Mouse (Mus musculus): ENCODE data around the gene Tcp11x2. TPM values are rescaled to one million over a fixed set of nuclear protein-coding genes. Genes with fewer than 3 reads are reported as not detected.
A peak's percentile ranks its signal among the peaks of the same experiment; 100 is the strongest.

Gene Tcp11x2
- not detected in 2 replicates for polyA plus RNA-seq (2014; fragmentation: Nextera tagmentation; extraction: Ambion mirVana)

DNA sequence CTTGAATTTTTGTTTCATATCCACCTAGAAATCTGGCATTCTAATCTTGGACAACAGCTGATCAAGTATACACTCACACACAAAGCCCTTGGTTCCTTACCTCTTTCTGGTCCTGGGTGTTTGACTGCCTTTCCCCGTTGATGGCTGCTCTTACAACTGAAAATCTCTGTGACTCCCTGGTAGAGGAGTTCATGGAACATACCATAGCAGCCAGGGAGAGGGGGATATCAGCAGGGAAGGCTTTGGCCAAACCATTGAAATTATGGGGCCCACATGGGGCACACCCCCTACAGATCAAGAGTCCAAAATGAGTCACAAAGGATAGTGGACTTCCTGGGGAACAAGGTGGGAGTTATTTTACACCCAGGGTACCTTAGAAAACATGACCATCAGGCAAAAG is at the start of gene Tcp11x2:
Gene Tcp11x2, minus strand, starts transcription at position 158 of the 400 bp plus-strand sequence.
- Histone ChIP-seq H3K27me3 (ENCODE audit: control insufficient read depth, insufficient read depth, low read length) (no peaks in the 10 kb centered on the region), H3K36me3 (ENCODE audit: control insufficient read depth, insufficient read depth, low read length) (no peaks in the 10 kb centered on the region), H3K4me3 (ENCODE audit: low read depth, low read length) (no peak within 1 kb of the TSS), H3K4me1 (ENCODE audit: control insufficient read depth, insufficient read depth, low read length) (no peaks in the 10 kb centered on the region), H3K27ac (ENCODE audit: low read depth, low read length) (no peak within 1 kb of the TSS), H3K9me3 (ENCODE audit: control insufficient read depth, low read length) (no peaks in the 10 kb centered on the region), H3K9ac (replicated peaks; ENCODE audit: low read depth, low read length) (no peak within 1 kb of the TSS), H3K4me2 (ENCODE audit: low read depth, low read length) (no peak within 1 kb of the TSS)
- WGBS: 64% methylated on average over 1 of the region's 1 CpGs
- ATAC-seq (ENCODE audit: low read depth): no peak

DNA sequence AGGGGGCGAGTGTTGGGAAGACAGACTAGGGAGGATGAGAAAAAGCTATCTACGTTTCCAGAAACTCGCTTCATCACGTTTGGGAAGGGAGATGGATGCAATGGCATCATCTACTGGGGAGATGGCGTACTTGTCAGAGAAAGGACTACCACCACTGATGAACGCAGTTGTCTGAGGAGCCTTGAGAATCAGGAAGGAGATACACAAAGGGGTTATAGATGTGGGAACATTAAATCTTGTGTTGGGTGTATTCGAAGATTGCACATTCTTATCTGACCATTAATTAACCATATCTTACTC is 49.4 kb upstream of the Tcp11x2 start:
- peak; percentile 50; the same call in 1 of the 2 replicates for ATAC-seq (ENCODE audit: low read depth)
- no peaks in the 10 kb centered on the region for H3K9me3 ChIP-seq (ENCODE audit: control insufficient read depth, low read length)
- peak overlapping the region; percentile 62 for H3K9ac ChIP-seq (replicated peaks; ENCODE audit: low read depth, low read length)
- H3K27me3 ChIP-seq (ENCODE audit: control insufficient read depth, insufficient read depth, low read length): no peaks in the 10 kb centered on the region
- WGBS: 28% methylated on average over 7 of the region's 7 CpGs
- no peaks in the 10 kb centered on the region for H3K36me3 ChIP-seq (ENCODE audit: control insufficient read depth, insufficient read depth, low read length)
- 0 out of 2 replicates have a peak, but pooled peaks cover 4% of the 10 kb centered on the region for H3K4me1 ChIP-seq (ENCODE audit: control insufficient read depth, insufficient read depth, low read length)
- peak overlapping the region; percentile 86 for H3K27ac ChIP-seq (ENCODE audit: low read depth, low read length)
- peak overlapping the region; percentile 47 for H3K4me2 ChIP-seq (ENCODE audit: low read depth, low read length)
- peak overlapping the region; percentile 54 for H3K4me3 ChIP-seq (ENCODE audit: low read depth, low read length)

DNA sequence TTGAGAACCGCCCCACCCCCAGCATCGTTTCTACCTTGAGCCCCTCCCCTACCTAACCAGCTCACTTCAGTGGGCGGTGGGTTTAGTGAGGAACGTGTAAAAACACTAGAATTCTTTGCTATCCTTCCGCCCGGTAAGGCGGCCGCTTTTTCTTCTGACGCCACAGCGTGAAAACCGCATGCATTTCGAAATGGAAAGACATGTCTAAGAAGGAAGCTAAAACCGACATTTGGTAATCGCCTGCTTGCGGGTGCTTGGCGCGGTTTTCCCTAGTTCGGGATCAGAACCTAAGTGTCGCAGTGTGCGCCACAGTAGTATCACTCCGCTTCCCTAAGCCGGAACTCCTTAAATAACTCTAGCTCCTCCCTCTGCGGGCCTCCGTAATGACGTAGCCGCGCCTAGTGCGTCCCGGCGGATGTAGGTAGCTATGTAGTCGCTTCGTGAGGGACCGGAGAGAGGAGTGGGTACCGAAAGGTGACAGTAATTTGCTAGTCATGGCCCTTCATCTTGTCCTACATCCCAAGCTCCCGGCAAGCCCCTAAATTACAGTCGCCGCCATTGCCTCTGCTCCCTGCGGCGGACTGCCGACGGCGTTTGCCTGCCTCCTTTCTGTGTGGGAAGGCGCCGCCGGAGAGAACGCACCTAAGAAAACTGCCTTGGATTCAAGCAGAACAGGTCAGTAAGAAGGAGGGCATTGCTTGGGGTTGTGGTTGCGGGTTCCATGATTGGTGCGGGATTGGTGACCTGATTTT is 48.9 kb upstream of the Tcp11x2 start, which contains the start of the genes Armcx5 and Gprasp1:
Gene Armcx5, plus strand, starts transcription at position 430 of the 752 bp plus-strand sequence.
Gene Gprasp1, plus strand, starts transcription at position 430 of the 752 bp plus-strand sequence.
- H3K4me3 ChIP-seq (ENCODE audit: low read depth, low read length): peak within 1 kb of the TSS; percentile 54
- WGBS: 13% methylated on average over 48 of the region's 48 CpGs
- H3K4me2 ChIP-seq (ENCODE audit: low read depth, low read length): peak within 1 kb of the TSS; percentile 47
- no peaks in the 10 kb centered on the region for H3K36me3 ChIP-seq (ENCODE audit: control insufficient read depth, insufficient read depth, low read length)
- H3K9me3 ChIP-seq (ENCODE audit: control insufficient read depth, low read length): no peaks in the 10 kb centered on the region
- peak within 1 kb of the TSS; percentile 62 for H3K9ac ChIP-seq (replicated peaks; ENCODE audit: low read depth, low read length)
- peak within 1 kb of the TSS; percentile 86 for H3K27ac ChIP-seq (ENCODE audit: low read depth, low read length)
- 0 out of 2 replicates have a peak, but pooled peaks cover 4% of the 10 kb centered on the region for H3K4me1 ChIP-seq (ENCODE audit: control insufficient read depth, insufficient read depth, low read length)
- peak; percentile 99 for ATAC-seq (ENCODE audit: low read depth)
- no peaks in the 10 kb centered on the region for H3K27me3 ChIP-seq (ENCODE audit: control insufficient read depth, insufficient read depth, low read length)

DNA sequence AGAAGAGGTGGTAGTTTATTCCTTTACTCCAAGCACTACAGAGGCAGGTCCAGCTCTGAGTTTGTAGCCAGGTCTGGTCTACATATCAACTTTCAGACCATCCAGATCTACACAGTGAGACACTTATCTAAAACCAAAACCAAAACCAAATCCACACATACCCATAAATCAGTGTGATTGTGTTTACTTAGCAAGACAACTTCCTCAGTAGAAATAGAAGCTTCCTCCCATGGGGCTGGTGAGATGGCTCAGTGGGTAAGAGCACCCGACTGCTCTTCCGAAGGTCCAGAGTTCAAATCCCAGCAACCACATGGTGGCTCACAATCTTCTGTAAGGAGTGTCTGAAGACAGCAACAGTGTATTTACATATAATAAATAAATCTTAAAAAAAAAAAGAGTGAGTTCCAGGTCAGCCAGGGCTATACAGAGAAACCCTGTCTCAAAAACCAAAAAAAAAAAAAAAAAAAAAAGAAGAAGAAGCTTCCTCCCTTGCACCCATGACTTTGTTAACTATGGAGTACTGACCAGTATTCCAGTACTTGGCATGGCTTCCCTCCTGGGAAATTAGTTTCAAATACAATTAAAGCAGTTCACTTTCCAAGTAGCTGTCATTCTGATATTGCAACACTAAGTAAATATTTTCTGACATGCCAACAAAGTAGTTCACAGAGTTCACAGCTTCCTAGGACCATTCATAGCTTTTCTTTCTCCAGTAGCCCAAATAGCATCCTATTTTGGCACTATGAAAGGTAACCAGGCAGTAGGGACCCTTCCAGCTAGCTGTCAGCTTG is 45.3 kb upstream of the Tcp11x2 start:
- Histone ChIP-seq H3K9me3 (ENCODE audit: control insufficient read depth, low read length) (no peaks in the 10 kb centered on the region), H3K4me2 (ENCODE audit: low read depth, low read length) (no peak overlapping the region), H3K27me3 (ENCODE audit: control insufficient read depth, insufficient read depth, low read length) (no peaks in the 10 kb centered on the region), H3K9ac (replicated peaks; ENCODE audit: low read depth, low read length) (no peak overlapping the region), H3K4me3 (ENCODE audit: low read depth, low read length) (no peak overlapping the region), H3K27ac (ENCODE audit: low read depth, low read length) (no peak overlapping the region), H3K4me1 (ENCODE audit: control insufficient read depth, insufficient read depth, low read length) (0 out of 2 replicates have a peak, but pooled peaks cover 4% of the 10 kb centered on the region), H3K36me3 (ENCODE audit: control insufficient read depth, insufficient read depth, low read length) (no peaks in the 10 kb centered on the region)
- ATAC-seq (ENCODE audit: low read depth): no peak
- 93% methylated on average over 2 of the region's 2 CpGs for WGBS

DNA sequence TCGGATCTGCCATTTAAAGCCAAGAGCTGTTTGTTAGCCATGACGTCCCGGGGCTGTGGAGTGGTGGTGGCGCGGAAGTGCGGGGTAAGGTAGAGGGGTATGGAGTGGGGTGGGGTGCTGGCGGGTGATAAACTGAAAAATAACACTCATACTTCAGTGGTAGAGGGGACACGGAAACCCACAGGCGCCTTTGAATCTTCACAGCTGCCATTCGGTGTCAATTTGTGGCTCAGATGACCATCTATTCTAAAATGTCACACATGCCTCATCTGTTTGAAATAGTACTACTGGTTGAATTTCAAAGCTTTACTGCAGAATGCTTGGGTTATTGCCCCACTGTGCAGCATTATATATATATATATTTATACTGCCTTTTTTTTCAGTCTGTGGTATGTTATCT is 31.6 kb upstream of the Tcp11x2 start, which contains the start of gene Tmsb15a:
Gene Tmsb15a, minus strand, starts transcription at position 101 of the 400 bp plus-strand sequence.
- no peak for ATAC-seq (ENCODE audit: low read depth)
- no peaks in the 10 kb centered on the region for H3K27me3 ChIP-seq (ENCODE audit: control insufficient read depth, insufficient read depth, low read length)
- no peak within 1 kb of the TSS for H3K9ac ChIP-seq (replicated peaks; ENCODE audit: low read depth, low read length)
- H3K27ac ChIP-seq (ENCODE audit: low read depth, low read length): no peak within 1 kb of the TSS
- H3K4me3 ChIP-seq (ENCODE audit: low read depth, low read length): no peak within 1 kb of the TSS
- 91% methylated on average over 10 of the region's 10 CpGs for WGBS
- no peak within 1 kb of the TSS for H3K4me2 ChIP-seq (ENCODE audit: low read depth, low read length)
- H3K4me1 ChIP-seq (ENCODE audit: control insufficient read depth, insufficient read depth, low read length): no peaks in the 10 kb centered on the region
- no peaks in the 10 kb centered on the region for H3K36me3 ChIP-seq (ENCODE audit: control insufficient read depth, insufficient read depth, low read length)
- no peaks in the 10 kb centered on the region for H3K9me3 ChIP-seq (ENCODE audit: control insufficient read depth, low read length)

DNA sequence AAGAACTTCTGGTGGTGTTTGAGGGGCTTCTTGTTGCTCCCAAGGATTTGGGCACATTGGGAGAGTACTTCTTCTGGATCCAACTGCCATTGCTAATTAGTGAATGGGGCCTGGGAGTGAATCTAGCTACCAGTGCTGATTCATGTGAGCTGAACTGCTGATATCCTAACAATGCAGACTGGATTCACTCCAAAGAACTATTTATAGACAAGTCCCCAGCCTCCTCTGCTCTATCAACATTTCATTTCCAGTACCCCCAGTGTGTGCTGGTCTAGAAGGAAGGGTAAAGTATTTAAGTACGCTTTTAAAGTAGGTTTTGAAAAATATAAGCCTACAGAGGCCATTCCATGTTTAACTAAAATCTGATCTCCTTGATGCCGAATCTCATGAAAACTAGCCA is 19.3 kb upstream of the Tcp11x2 start:
- Histone ChIP-seq H3K4me3 (ENCODE audit: low read depth, low read length) (no peak overlapping the region), H3K9ac (replicated peaks; ENCODE audit: low read depth, low read length) (no peak overlapping the region), H3K36me3 (ENCODE audit: control insufficient read depth, insufficient read depth, low read length) (no peaks in the 10 kb centered on the region), H3K4me2 (ENCODE audit: low read depth, low read length) (no peak overlapping the region), H3K27ac (ENCODE audit: low read depth, low read length) (no peak overlapping the region), H3K9me3 (ENCODE audit: control insufficient read depth, low read length) (no peaks in the 10 kb centered on the region), H3K4me1 (ENCODE audit: control insufficient read depth, insufficient read depth, low read length) (no peaks in the 10 kb centered on the region), H3K27me3 (ENCODE audit: control insufficient read depth, insufficient read depth, low read length) (no peaks in the 10 kb centered on the region)
- WGBS: 80% methylated on average over 2 of the region's 2 CpGs
- ATAC-seq (ENCODE audit: low read depth): no peak

DNA sequence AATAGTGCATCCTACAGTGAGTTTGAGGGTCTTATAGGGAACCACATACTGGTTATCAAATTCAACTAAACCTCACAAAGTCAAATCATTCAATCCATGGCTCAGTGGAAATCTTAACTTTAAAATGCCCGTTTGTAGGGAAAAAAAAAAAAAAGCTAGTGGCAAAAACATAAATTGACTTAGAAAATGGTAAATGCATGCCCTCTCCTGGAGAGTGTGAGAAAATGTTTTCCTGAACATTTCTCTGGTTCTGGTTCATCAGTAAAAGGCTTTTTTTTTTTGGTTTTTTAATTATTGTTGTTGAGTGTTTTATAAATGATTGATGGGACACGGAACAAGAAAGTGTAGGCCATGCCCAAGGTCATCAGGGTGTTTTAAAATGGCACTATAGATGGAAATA is 10.8 kb upstream of the Tcp11x2 start:
- 38% methylated on average over 2 of the region's 2 CpGs for whole genome bisulfite sequencing
- no peaks in the 10 kb centered on the region for H3K27me3 ChIP-seq (ENCODE audit: control insufficient read depth, insufficient read depth, low read length)
- no peak for ATAC-seq (ENCODE audit: low read depth)
- H3K4me1 ChIP-seq (ENCODE audit: control insufficient read depth, insufficient read depth, low read length): no peaks in the 10 kb centered on the region
- H3K4me3 ChIP-seq (ENCODE audit: low read depth, low read length): no peak overlapping the region
- H3K27ac ChIP-seq (ENCODE audit: low read depth, low read length): no peak overlapping the region
- no peaks in the 10 kb centered on the region for H3K9me3 ChIP-seq (ENCODE audit: control insufficient read depth, low read length)
- H3K36me3 ChIP-seq (ENCODE audit: control insufficient read depth, insufficient read depth, low read length): no peaks in the 10 kb centered on the region
- no peak overlapping the region for H3K4me2 ChIP-seq (ENCODE audit: low read depth, low read length)
- H3K9ac ChIP-seq (replicated peaks; ENCODE audit: low read depth, low read length): no peak overlapping the region

DNA sequence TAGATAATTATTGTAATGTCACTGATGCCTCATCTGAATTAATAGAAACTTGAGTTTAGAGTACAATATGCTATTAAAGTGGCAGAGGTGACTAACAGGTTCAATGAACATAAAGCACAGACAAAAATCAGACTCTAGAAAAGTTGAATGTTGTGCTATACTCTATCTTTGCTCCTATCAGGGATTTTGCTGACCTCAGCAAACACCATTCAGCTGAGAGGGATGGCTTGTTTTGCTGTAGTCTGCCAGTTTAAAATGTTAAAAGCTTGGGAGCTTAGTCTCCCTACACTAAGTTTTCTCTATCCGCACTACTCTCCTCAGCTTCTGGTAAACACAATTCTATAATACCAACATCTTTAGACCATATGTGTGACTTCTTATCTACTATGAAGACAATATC is 9.5 kb upstream of the Tcp11x2 start:
- WGBS: 97% methylated on average over 1 of the region's 1 CpGs
- Histone ChIP-seq H3K4me2 (ENCODE audit: low read depth, low read length) (no peak overlapping the region), H3K36me3 (ENCODE audit: control insufficient read depth, insufficient read depth, low read length) (no peaks in the 10 kb centered on the region), H3K4me1 (ENCODE audit: control insufficient read depth, insufficient read depth, low read length) (no peaks in the 10 kb centered on the region), H3K9ac (replicated peaks; ENCODE audit: low read depth, low read length) (no peak overlapping the region), H3K4me3 (ENCODE audit: low read depth, low read length) (no peak overlapping the region), H3K27me3 (ENCODE audit: control insufficient read depth, insufficient read depth, low read length) (no peaks in the 10 kb centered on the region), H3K9me3 (ENCODE audit: control insufficient read depth, low read length) (no peaks in the 10 kb centered on the region), H3K27ac (ENCODE audit: low read depth, low read length) (no peak overlapping the region)
- no peak for ATAC-seq (ENCODE audit: low read depth)

DNA sequence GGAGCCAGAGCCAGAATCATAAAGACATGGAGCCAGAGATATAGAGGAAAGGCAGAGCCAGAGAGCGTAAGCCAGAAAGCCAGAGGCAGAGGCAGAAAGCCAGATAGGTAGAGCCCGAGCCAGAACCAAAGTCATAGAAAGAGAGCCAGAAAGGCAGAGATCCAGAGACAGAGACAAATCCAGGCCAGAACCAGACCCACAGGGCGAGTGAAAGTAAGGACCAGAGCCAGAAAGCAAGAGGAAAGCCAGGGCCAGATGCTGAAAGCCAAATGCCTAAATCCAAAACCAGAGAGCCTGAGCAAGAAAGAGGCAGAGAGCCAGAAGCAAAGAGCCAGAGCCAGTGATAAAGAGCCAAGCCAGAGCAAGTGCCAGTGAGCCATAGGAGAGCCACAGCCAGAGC is 5.8 kb downstream of the Tcp11x2 start:
- no peaks in the 10 kb centered on the region for H3K9me3 ChIP-seq (ENCODE audit: control insufficient read depth, low read length)
- H3K4me2 ChIP-seq (ENCODE audit: low read depth, low read length): no peak overlapping the region
- 90% methylated on average over 3 of the region's 3 CpGs for WGBS

More for the DNA sequence above, 5.8 kb downstream of the Tcp11x2 start:
- Histone ChIP-seq H3K27me3 (ENCODE audit: control insufficient read depth, insufficient read depth, low read length) (no peaks in the 10 kb centered on the region), H3K4me3 (ENCODE audit: low read depth, low read length) (no peak overlapping the region), H3K4me1 (ENCODE audit: control insufficient read depth, insufficient read depth, low read length) (no peaks in the 10 kb centered on the region), H3K27ac (ENCODE audit: low read depth, low read length) (no peak overlapping the region), H3K36me3 (ENCODE audit: control insufficient read depth, insufficient read depth, low read length) (no peaks in the 10 kb centered on the region), H3K9ac (replicated peaks; ENCODE audit: low read depth, low read length) (no peak overlapping the region)
- ATAC-seq (ENCODE audit: low read depth): no peak

All from neural tube, embryonic 14.5 days (tissue).